Mouse (Mus musculus) midbrain, embryonic 13.5 days (tissue): ENCODE measurements around the gene Acot11. TPM values are rescaled to one million over a fixed set of nuclear protein-coding genes. Genes with fewer than 3 reads are reported as not detected.
"Not testable (repeated sequence)": the region's sequence is repeated elsewhere in the genome, so short reads cannot be mapped to it uniquely, and the experiment has no call there.

Experiments
- ATAC-seq: fragments of 200-750 bp; cut with Nextera tagmentation; 2 replicates; pipeline ENCODE4 v1.8.0; 2017; ENCODE audit warnings: mild to moderate bottlenecking, moderate TSS enrichment, moderate library complexity
- H3K27ac ChIP-seq: fragments of 300-500 bp; sonication (generic); 2 replicates; pipeline ENCODE4 v1.5.1; 2015; ENCODE audit warnings: inconsistent platforms, mild to moderate bottlenecking, moderate library complexity
- H3K27me3 ChIP-seq: fragments of 300-500 bp; sonication (generic); 2 replicates; pipeline ENCODE4 v1.6.1; 2015; ENCODE audit warnings: mild to moderate bottlenecking, inconsistent platforms
- H3K36me3 ChIP-seq: fragments of 300-500 bp; sonication (generic); 2 replicates; pipeline ENCODE4 v1.6.1; 2015; ENCODE audit warnings: mild to moderate bottlenecking, inconsistent platforms
- H3K4me1 ChIP-seq: fragments of 300-500 bp; sonication (generic); replicated peaks from 2 replicates; pipeline ENCODE4 v1.6.1; 2015; ENCODE audit warnings: inconsistent platforms
- H3K4me2 ChIP-seq: fragments of 300-500 bp; sonication (generic); replicated peaks from 2 replicates; pipeline ENCODE4 v1.6.1; 2015; ENCODE audit warnings: moderate library complexity, mild to moderate bottlenecking, inconsistent platforms
- H3K4me3 ChIP-seq: fragments of 300-500 bp; sonication (generic); replicated peaks from 2 replicates; pipeline ENCODE4 v1.5.1; 2015; ENCODE audit warnings: mild to moderate bottlenecking, inconsistent platforms
- H3K9ac ChIP-seq: fragments of 300-500 bp; sonication (generic); replicated peaks from 2 replicates; pipeline ENCODE4 v1.6.1; 2015; ENCODE audit warnings: mild to moderate bottlenecking, inconsistent platforms
- H3K9me3 ChIP-seq: fragments of 300-500 bp; sonication (generic); 2 replicates; pipeline ENCODE4 v1.6.1; 2016; ENCODE audit warnings: mild to moderate bottlenecking, inconsistent platforms
- WGBS: fragments of 180-500 bp; shearing (Covaris S2); methylation state at CpG from one replicate; pipeline ENCODE4 v1.1.7; 2015; 5-methylcytosine and 5-hydroxymethylcytosine counted together
- polyA plus RNA-seq: library from polyadenylated mRNA; unstranded; fragments of >200 nt; fragmentation: Nextera tagmentation; extraction: Ambion mirVana; gene quantifications from 2 replicates; pipeline ENCODE4 v1.2.1, GENCODE M21; 2015

The Acot11 gene
- polyA plus RNA-seq, 1 experiment from 2014 or later = 1.00 TPM

- H3K4me3 ChIP-seq = no peak overlapping the region
- no peak overlapping the region for H3K9ac ChIP-seq
- ATAC-seq = no peak
- no peak overlapping the region for H3K27ac ChIP-seq
- H3K9me3 ChIP-seq = no peaks in the 10 kb centered on the region
- 84% methylated on average over 11 of the region's 11 CpGs for WGBS
- no peak overlapping the region for H3K4me2 ChIP-seq
- no peaks in the 10 kb centered on the region for H3K27me3 ChIP-seq
- peaks cover 38% of the 10 kb centered on the region for H3K4me1 ChIP-seq
- H3K36me3 ChIP-seq = no peaks in the 10 kb centered on the region
Measured at GRCm38 (mm10) chr4:106788627-106789026, 16.2 kb downstream of the Acot11 start.

- ATAC-seq = no peak
- Histone ChIP-seq H3K4me3 (no peak overlapping the region), H3K4me2 (no peak overlapping the region), H3K9me3 (no peaks in the 10 kb centered on the region), H3K4me1 (peaks cover 41% of the 10 kb centered on the region), H3K27me3 (no peaks in the 10 kb centered on the region), H3K9ac (no peak overlapping the region), H3K36me3 (no peaks in the 10 kb centered on the region), H3K27ac (no peak overlapping the region)
- WGBS = 70% methylated on average over 7 of the region's 7 CpGs
Measured at GRCm38 (mm10) chr4:106787830-106788229, 17.0 kb downstream of the Acot11 start.

GRCm38 (mm10) chr4:106785753-106786540, 18.9 kb downstream of the Acot11 start:
- Histone ChIP-seq H3K27ac (peak overlapping the region; percentile 87), H3K4me2 (no peak overlapping the region; the same call in 1 of the 2 replicates), H3K9ac (no peak overlapping the region; the same call in 1 of the 2 replicates), H3K36me3 (no peaks in the 10 kb centered on the region), H3K4me3 (no peak overlapping the region), H3K9me3 (no peaks in the 10 kb centered on the region), H3K27me3 (no peaks in the 10 kb centered on the region), H3K4me1 (peaks cover 46% of the 10 kb centered on the region)
- ATAC-seq = peak; percentile 96
- 5% methylated on average over 4 of the region's 5 CpGs for WGBS

- H3K27me3 ChIP-seq = no peaks in the 10 kb centered on the region
- H3K27ac ChIP-seq = peak overlapping the region; percentile 87
- H3K36me3 ChIP-seq = no peaks in the 10 kb centered on the region
- H3K4me1 ChIP-seq = peaks cover 52% of the 10 kb centered on the region
- H3K9me3 ChIP-seq = no peaks in the 10 kb centered on the region
- WGBS = 42% methylated on average over 7 of the region's 7 CpGs
- peak; percentile 59 for ATAC-seq
- H3K4me3 ChIP-seq = no peak overlapping the region
- H3K9ac ChIP-seq = no peak overlapping the region
- no peak overlapping the region; the same call in 1 of the 2 replicates for H3K4me2 ChIP-seq
Measured at GRCm38 (mm10) chr4:106785345-106785744, 19.5 kb downstream of the Acot11 start.

- H3K36me3 ChIP-seq = no peaks in the 10 kb centered on the region
- no peaks in the 10 kb centered on the region for H3K27me3 ChIP-seq
- H3K4me3 ChIP-seq = no peak overlapping the region
- no peak overlapping the region for H3K4me2 ChIP-seq
- ATAC-seq = no peak
- H3K9ac ChIP-seq = no peak overlapping the region
- 94% methylated on average over 7 of the region's 7 CpGs for WGBS
- peak overlapping the region; percentile 87; the same call in 1 of the 2 replicates for H3K27ac ChIP-seq
- H3K9me3 ChIP-seq = no peaks in the 10 kb centered on the region
- peaks cover 55% of the 10 kb centered on the region for H3K4me1 ChIP-seq
Measured at GRCm38 (mm10) chr4:106784806-106785205, 20.0 kb downstream of the Acot11 start.

GRCm38 (mm10) chr4:106783137-106783536, 21.7 kb downstream of the Acot11 start:
- no peak overlapping the region for H3K4me2 ChIP-seq
- H3K27me3 ChIP-seq = no peaks in the 10 kb centered on the region
- H3K36me3 ChIP-seq = no peaks in the 10 kb centered on the region
- H3K4me1 ChIP-seq = peaks cover 69% of the 10 kb centered on the region
- 76% methylated on average over 10 of the region's 10 CpGs for WGBS
- H3K9me3 ChIP-seq = no peaks in the 10 kb centered on the region
- no peak overlapping the region for H3K4me3 ChIP-seq
- H3K27ac ChIP-seq = no peak overlapping the region
- no peak overlapping the region for H3K9ac ChIP-seq
- no peak for ATAC-seq

GRCm38 (mm10) chr4:106780045-106780444, 24.8 kb downstream of the Acot11 start:
- H3K4me3 ChIP-seq = no peak overlapping the region
- no peaks in the 10 kb centered on the region for H3K27me3 ChIP-seq
- no peaks in the 10 kb centered on the region for H3K36me3 ChIP-seq
- no peak overlapping the region for H3K9ac ChIP-seq
- H3K27ac ChIP-seq = peak overlapping the region; percentile 30; the same call in 1 of the 2 replicates
- WGBS = 7% methylated on average over 3 of the region's 3 CpGs
- no peaks in the 10 kb centered on the region for H3K9me3 ChIP-seq
- peak; percentile 80 for ATAC-seq
- H3K4me2 ChIP-seq = no peak overlapping the region
- H3K4me1 ChIP-seq = peaks cover 59% of the 10 kb centered on the region

- H3K9me3 ChIP-seq = no peaks in the 10 kb centered on the region
- H3K4me2 ChIP-seq = no peak overlapping the region
- H3K4me1 ChIP-seq = peaks cover 56% of the 10 kb centered on the region
- WGBS = 45% methylated on average over 5 of the region's 5 CpGs
- no peak overlapping the region for H3K9ac ChIP-seq
- no peaks in the 10 kb centered on the region for H3K27me3 ChIP-seq
- peak overlapping the region; percentile 59 for H3K27ac ChIP-seq
- H3K4me3 ChIP-seq = no peak overlapping the region
- peak; percentile 61 for ATAC-seq
- H3K36me3 ChIP-seq = no peaks in the 10 kb centered on the region
Measured at GRCm38 (mm10) chr4:106778116-106778788, 26.5 kb downstream of the Acot11 start.

GRCm38 (mm10) chr4:106776998-106777397, 27.8 kb downstream of the Acot11 start:
- H3K4me1 ChIP-seq = peaks cover 52% of the 10 kb centered on the region
- WGBS = 30% methylated on average over 3 of the region's 3 CpGs
- H3K9ac ChIP-seq = no peak overlapping the region
- H3K9me3 ChIP-seq = no peaks in the 10 kb centered on the region
- peak overlapping the region; percentile 59; the same call in 1 of the 2 replicates for H3K27ac ChIP-seq
- H3K36me3 ChIP-seq = no peaks in the 10 kb centered on the region
- H3K4me3 ChIP-seq = no peak overlapping the region
- H3K4me2 ChIP-seq = no peak overlapping the region
- peak; percentile 62 for ATAC-seq
- H3K27me3 ChIP-seq = no peaks in the 10 kb centered on the region

- H3K4me2 ChIP-seq, H3K9me3 ChIP-seq, H3K27me3 ChIP-seq, ATAC-seq, H3K4me3 ChIP-seq, H3K9ac ChIP-seq, H3K27ac ChIP-seq, H3K36me3 ChIP-seq: not testable (repeated sequence)
- peaks cover 47% of the 10 kb centered on the region for H3K4me1 ChIP-seq
- 82% methylated on average over 6 of the region's 6 CpGs for WGBS
Measured at GRCm38 (mm10) chr4:106775767-106776166, 29.0 kb downstream of the Acot11 start.

- WGBS = 91% methylated on average over 1 of the region's 1 CpGs
- no peak for ATAC-seq
Measured at GRCm38 (mm10) chr4:106772558-106772957, 32.2 kb downstream of the Acot11 start.

GRCm38 (mm10) chr4:106769306-106769705, 35.5 kb downstream of the Acot11 start:
- ATAC-seq = no peak
- no peak overlapping the region for H3K9ac ChIP-seq
- no peaks in the 10 kb centered on the region for H3K27me3 ChIP-seq
- 89% methylated on average over 2 of the region's 2 CpGs for WGBS
- no peaks in the 10 kb centered on the region for H3K36me3 ChIP-seq
- no peak overlapping the region for H3K4me2 ChIP-seq
- no peak overlapping the region for H3K4me3 ChIP-seq
- H3K27ac ChIP-seq = no peak overlapping the region
- H3K9me3 ChIP-seq = no peaks in the 10 kb centered on the region
- no peaks in the 10 kb centered on the region for H3K4me1 ChIP-seq

More at GRCm38 (mm10) chr4:106772558-106772957, 32.2 kb downstream of the Acot11 start:
- Histone ChIP-seq H3K9ac (no peak overlapping the region), H3K27ac (no peak overlapping the region), H3K9me3 (no peaks in the 10 kb centered on the region), H3K4me3 (no peak overlapping the region), H3K4me2 (no peak overlapping the region), H3K27me3 (no peaks in the 10 kb centered on the region), H3K36me3 (no peaks in the 10 kb centered on the region), H3K4me1 (peaks cover 15% of the 10 kb centered on the region)
